Mouse (Mus musculus): ENCODE measurements around the gene Trp53rka. TPM values are rescaled to one million over a fixed set of nuclear protein-coding genes. Genes with fewer than 3 reads are reported as not detected.

The Trp53rka gene
- polyA plus RNA-seq, 1 experiment = 15.5 TPM

DNA sequence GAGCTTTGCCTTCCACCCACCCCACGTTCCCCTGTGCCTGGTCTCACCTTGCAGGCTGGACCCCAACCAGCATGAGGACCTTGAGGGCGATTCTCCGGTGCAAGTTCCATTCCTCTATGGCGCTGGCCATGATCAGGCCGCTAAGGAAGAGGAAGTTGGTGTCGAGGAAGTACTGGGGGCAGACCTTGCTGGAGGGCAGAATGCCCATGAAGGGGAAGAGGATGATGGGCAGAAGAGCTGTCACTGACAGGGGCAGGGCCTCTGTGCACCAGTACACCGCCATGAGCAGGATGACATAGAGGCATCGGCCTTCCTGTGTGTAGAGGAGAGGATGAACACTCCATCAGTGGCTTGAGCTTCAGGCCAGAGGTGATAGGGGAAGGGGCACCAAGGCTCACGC lies 44.6 kb downstream of the Trp53rka start:
- H3K36me3 ChIP-seq (ENCODE audit: control insufficient read depth, insufficient read depth, low read length) = no peaks in the 10 kb centered on the region; the same call in 1 of the 2 replicates
- H3K27me3 ChIP-seq (replicated peaks; ENCODE audit: control insufficient read depth, insufficient read depth, low read length) = no peaks in the 10 kb centered on the region
- H3K27ac ChIP-seq (ENCODE audit: insufficient read depth, low read depth, low read length) = no peak overlapping the region
- 76% methylated on average over 9 of the region's 9 CpGs for WGBS
- H3K4me1 ChIP-seq (ENCODE audit: control insufficient read depth, insufficient read depth, low read length) = peaks cover 3% of the 10 kb centered on the region; the same call in 1 of the 2 replicates
- TF ChIP-seq POLR2A (IDR thresholded peaks at IDR 0.05; ENCODE audit: low read depth, low read length) = no peak
- no peak for TF ChIP-seq CTCF (conservative IDR thresholded peaks at IDR 0.05; ENCODE audit: insufficient read depth, insufficient read length, low read depth, low read length)
- DNase-seq = no peak
- H3K4me3 ChIP-seq (ENCODE audit: insufficient read depth, low read depth, low read length) = no peak overlapping the region

GRCm38 (mm10) chr2:165444861-165445260 lies 48.3 kb downstream of the Trp53rka start:
- WGBS = 85% methylated on average over 3 of the region's 3 CpGs
- no peaks in the 10 kb centered on the region; the same call in 1 of the 2 replicates for H3K4me1 ChIP-seq (ENCODE audit: control insufficient read depth, insufficient read depth, low read length)
- H3K36me3 ChIP-seq (ENCODE audit: control insufficient read depth, insufficient read depth, low read length) = no peaks in the 10 kb centered on the region; the same call in 1 of the 2 replicates
- no peak overlapping the region for H3K4me3 ChIP-seq (ENCODE audit: insufficient read depth, low read depth, low read length)
- no peak for TF ChIP-seq CTCF (conservative IDR thresholded peaks at IDR 0.05; ENCODE audit: insufficient read depth, insufficient read length, low read depth, low read length)
- no peak for TF ChIP-seq POLR2A (IDR thresholded peaks at IDR 0.05; ENCODE audit: low read depth, low read length)
- no peak overlapping the region for H3K27ac ChIP-seq (ENCODE audit: insufficient read depth, low read depth, low read length)
- H3K27me3 ChIP-seq (replicated peaks; ENCODE audit: control insufficient read depth, insufficient read depth, low read length) = no peaks in the 10 kb centered on the region
- DNase-seq = no peak

- TF ChIP-seq CTCF (conservative IDR thresholded peaks at IDR 0.05; ENCODE audit: insufficient read depth, insufficient read length, low read depth, low read length) (no peak), POLR2A (IDR thresholded peaks at IDR 0.05; ENCODE audit: low read depth, low read length) (no peak)
- Histone ChIP-seq H3K27ac (ENCODE audit: insufficient read depth, low read depth, low read length) (no peak overlapping the region), H3K36me3 (ENCODE audit: control insufficient read depth, insufficient read depth, low read length) (no peaks in the 10 kb centered on the region; the same call in 1 of the 2 replicates), H3K4me1 (ENCODE audit: control insufficient read depth, insufficient read depth, low read length) (no peaks in the 10 kb centered on the region; the same call in 1 of the 2 replicates), H3K27me3 (replicated peaks; ENCODE audit: control insufficient read depth, insufficient read depth, low read length) (no peaks in the 10 kb centered on the region), H3K4me3 (ENCODE audit: insufficient read depth, low read depth, low read length) (no peak overlapping the region)
- 64% methylated on average over 10 of the region's 10 CpGs for WGBS
- DNase-seq = peak; percentile 48
Observed at GRCm38 (mm10) chr2:165442981-165443380, 50.1 kb downstream of the Trp53rka start.

GRCm38 (mm10) chr2:165441613-165442012 lies 51.5 kb downstream of the Trp53rka start:
- no peak for TF ChIP-seq POLR2A (IDR thresholded peaks at IDR 0.05; ENCODE audit: low read depth, low read length)
- TF ChIP-seq CTCF (conservative IDR thresholded peaks at IDR 0.05; ENCODE audit: insufficient read depth, insufficient read length, low read depth, low read length) = no peak
- Histone ChIP-seq H3K4me1 (ENCODE audit: control insufficient read depth, insufficient read depth, low read length) (no peaks in the 10 kb centered on the region; the same call in 1 of the 2 replicates), H3K36me3 (ENCODE audit: control insufficient read depth, insufficient read depth, low read length) (no peaks in the 10 kb centered on the region; the same call in 1 of the 2 replicates), H3K27ac (ENCODE audit: insufficient read depth, low read depth, low read length) (no peak overlapping the region), H3K27me3 (replicated peaks; ENCODE audit: control insufficient read depth, insufficient read depth, low read length) (no peaks in the 10 kb centered on the region), H3K4me3 (ENCODE audit: insufficient read depth, low read depth, low read length) (no peak overlapping the region)
- peak; percentile 43 for DNase-seq
- 39% methylated on average over 4 of the region's 4 CpGs for WGBS

Other genes with a start within 250 kb of the Trp53rka start
- gene Slc35c2, start 205.5 kb downstream of the Trp53rka start, polyA plus RNA-seq (2012; rRNA removed) = 64.1 and 69.8 TPM in 2 replicates
- gene Elmo2, start 166.8 kb downstream of the Trp53rka start, polyA plus RNA-seq (2012; rRNA removed) = 56.3 and 59.9 TPM in 2 replicates
- gene Zfp663, start 124.6 kb downstream of the Trp53rka start, polyA plus RNA-seq (2012; rRNA removed) = not detected in 2 replicates
- 1.1 and 1.2 TPM in 2 replicates for gene Zfp334, start 105.1 kb downstream of the Trp53rka start, polyA plus RNA-seq (2012; rRNA removed)
- 0.09 and 0.11 TPM in 2 replicates for gene Ocstamp, start 92.9 kb downstream of the Trp53rka start, polyA plus RNA-seq (2012; rRNA removed)
- gene Slc13a3, start 20.1 kb downstream of the Trp53rka start, polyA plus RNA-seq (2012; rRNA removed) = 584 and 709 TPM in 2 replicates
- gene Slc2a10, start 10.5 kb upstream of the Trp53rka start, polyA plus RNA-seq (2012; rRNA removed) = 1.5 and 1.7 TPM in 2 replicates
- 7.7 and 8.2 TPM in 2 replicates for gene Eya2, start 101.7 kb upstream of the Trp53rka start, polyA plus RNA-seq (2012; rRNA removed)

Data from kidney, adult 2 months (tissue).